ENCODE assay signal across 20 mouse cellular contexts in genomic region chr1:91220322-91220672, GRCm38 (mm10). TPM values are rescaled to one million over a fixed set of nuclear protein-coding genes. Genes with fewer than 3 reads are reported as not detected.
DNase-seq lines count a peak whose midpoint lies in the region; ATAC-seq and TF ChIP-seq lines count a peak whose summit lies in the region.
"Had no signal": no experiment of that assay in that cellular context is flagged by ENCODE, and none has a peak within 500 bp of the region (broad histone marks: within the 10 kb centered on the region; RNA-seq: fewer than 3 reads in every experiment).

No protein-coding gene starts in this region.

- H3K36me3 ChIP-seq in neural tube, embryonic 15.5 days, result no peaks in the 10 kb centered on the region
- H3K36me3 ChIP-seq: embryonic facial prominence, embryonic 12.5 days; forebrain, embryonic 15.5 days; hindbrain, embryonic 15.5 days; limb, embryonic 12.5 days; lung, embryonic 15.5 days; neural tube, embryonic 13.5 days; stomach, embryonic 15.5 days had no signal

- 59% methylated on average over 3 of the region's 3 CpGs for WGBS in lung, adult 2 months
- WGBS in neural tube, embryonic 15.5 days, result 94% methylated on average over 3 of the region's 3 CpGs

- no peak for TF ChIP-seq POLR2A in lung, adult 2 months (IDR thresholded peaks at IDR 0.05; ENCODE audit: borderline replicate concordance, extremely low read depth, low read depth, low read length)

- no peak for ATAC-seq in neural tube, embryonic 15.5 days (ENCODE audit: low FRiP score)
- ATAC-seq: forebrain, embryonic 15.5 days had no signal

- DNase-seq in lung, postnatal 36 days, result peak; percentile 57
- no peak for DNase-seq in lung, adult 2 months
- DNase-seq in CD4-positive, CD25-positive, alpha-beta regulatory T cell, adult 2 months (ENCODE audit: low read depth, low spot score), result peak; percentile 62
- DNase-seq in induced T-regulatory cell, adult 2 months (ENCODE audit: low read depth), result peak; percentile 53
- DNase-seq in frontal cortex, adult 2 months (ENCODE audit: extremely low spot score in 1 of 2, low spot score in 1 of 2), result no peak
- DNase-seq in left cerebral cortex, adult 11 months (ENCODE audit: low spot score), result no peak
- DNase-seq: cerebellum, adult 9-10 months; gastrocnemius, adult 2 months; heart, adult 2 months; kidney, adult 11 months; kidney, postnatal 14 days; thymus, adult 2 months had no signal

- H3K4me2 ChIP-seq in neural tube, embryonic 15.5 days, result no peak overlapping the region
- H3K4me2 ChIP-seq: embryonic facial prominence, embryonic 12.5 days; forebrain, embryonic 15.5 days; hindbrain, embryonic 15.5 days; limb, embryonic 12.5 days; lung, embryonic 15.5 days; neural tube, embryonic 13.5 days; stomach, embryonic 15.5 days had no signal

- H3K27me3 ChIP-seq in neural tube, embryonic 15.5 days (replicated peaks), result no peaks in the 10 kb centered on the region
- H3K27me3 ChIP-seq: embryonic facial prominence, embryonic 12.5 days; forebrain, embryonic 15.5 days; hindbrain, embryonic 15.5 days; limb, embryonic 12.5 days; lung, embryonic 15.5 days; neural tube, embryonic 13.5 days; stomach, embryonic 15.5 days had no signal

- no peaks in the 10 kb centered on the region for H3K9me3 ChIP-seq in neural tube, embryonic 15.5 days (replicated peaks)
- H3K9me3 ChIP-seq: embryonic facial prominence, embryonic 12.5 days; forebrain, embryonic 15.5 days; hindbrain, embryonic 15.5 days; limb, embryonic 12.5 days; lung, embryonic 15.5 days; neural tube, embryonic 13.5 days; stomach, embryonic 15.5 days had no signal

- H3K9ac ChIP-seq in neural tube, embryonic 15.5 days (replicated peaks), result no peak overlapping the region
- H3K9ac ChIP-seq: embryonic facial prominence, embryonic 12.5 days; forebrain, embryonic 15.5 days; hindbrain, embryonic 15.5 days; limb, embryonic 12.5 days; lung, embryonic 15.5 days; neural tube, embryonic 13.5 days; stomach, embryonic 15.5 days had no signal

- TF ChIP-seq CTCF in lung, adult 2 months (IDR thresholded peaks at IDR 0.05; ENCODE audit: insufficient read depth, low read length), result no peak

- H3K4me1 ChIP-seq in lung, adult 2 months (ENCODE audit: control insufficient read depth, insufficient read depth, low read length), result peaks cover 9% of the 10 kb centered on the region; the same call in 1 of the 2 replicates
- H3K4me1 ChIP-seq in neural tube, embryonic 15.5 days, result 0 out of 2 replicates have a peak, but pooled peaks cover 3% of the 10 kb centered on the region
- H3K4me1 ChIP-seq: embryonic facial prominence, embryonic 12.5 days; forebrain, embryonic 15.5 days; hindbrain, embryonic 15.5 days; limb, embryonic 12.5 days; lung, embryonic 15.5 days; neural tube, embryonic 13.5 days; stomach, embryonic 15.5 days had no signal

- no peak overlapping the region for H3K27ac ChIP-seq in neural tube, embryonic 15.5 days (replicated peaks)
- H3K27ac ChIP-seq: embryonic facial prominence, embryonic 12.5 days; forebrain, embryonic 15.5 days; gastrocnemius, adult 2 months; heart, adult 2 months; hindbrain, embryonic 15.5 days; limb, embryonic 12.5 days; lung, embryonic 15.5 days; neural tube, embryonic 13.5 days; stomach, embryonic 15.5 days had no signal

- no peak overlapping the region for H3K4me3 ChIP-seq in lung, adult 2 months (replicated peaks; ENCODE audit: extremely low read depth, low read depth, low read length)
- H3K4me3 ChIP-seq in neural tube, embryonic 15.5 days (replicated peaks), result no peak overlapping the region
- H3K4me3 ChIP-seq: embryonic facial prominence, embryonic 12.5 days; forebrain, embryonic 15.5 days; gastrocnemius, adult 2 months; heart, adult 2 months; hindbrain, embryonic 15.5 days; limb, embryonic 12.5 days; lung, embryonic 15.5 days; neural tube, embryonic 13.5 days; stomach, embryonic 15.5 days had no signal

RNA-seq across cellular contexts. Expression of gene Ube2f, which starts 29.8 kb away (rescaled TPM):
- polyA plus RNA-seq in lung, adult 2 months (2012; rRNA removed), result 21.7 and 29.8 TPM in 2 replicates
- polyA plus RNA-seq in neural tube, embryonic 15.5 days (2015; fragmentation: Nextera tagmentation; extraction: Ambion mirVana), result 58.6 and 63.2 TPM in 2 replicates
- 60.1 and 62.1 TPM in 2 replicates for polyA plus RNA-seq in frontal cortex, adult 2 months (2012; rRNA removed)

RNA-seq across cellular contexts. Expression of gene Ramp1, which starts 40.7 kb away (rescaled TPM):
- polyA plus RNA-seq in lung, adult 2 months (2012; rRNA removed), result 35.7 and 37.7 TPM in 2 replicates
- 16.1 and 21.3 TPM in 2 replicates for polyA plus RNA-seq in neural tube, embryonic 15.5 days (2015; fragmentation: Nextera tagmentation; extraction: Ambion mirVana)
- 59.0 and 60.6 TPM in 2 replicates for polyA plus RNA-seq in frontal cortex, adult 2 months (2012; rRNA removed)

Comparison
In these comparisons a context has a peak if more than half of its experiments do, and no peak if none do; other contexts are left out.
1. DNase-seq: peak in lung, postnatal 36 days (single experiment), CD4-positive, CD25-positive, alpha-beta regulatory T cell, adult 2 months (single experiment) and induced T-regulatory cell, adult 2 months (single experiment); none in lung, adult 2 months (single experiment), frontal cortex, adult 2 months (0 of 2) and left cerebral cortex, adult 11 months (single experiment).